Mouse (Mus musculus) spleen, adult 18-20 months (tissue): ENCODE measurements around the gene Dcst2.

ENCODE experiments used
- DNase-seq, 2 experiments: peaks; one replicate each; pipeline ENCODE4 v3.0.0; 2022; ENCODE audit warnings: mixed read lengths in 2 of 2

Gene Dcst2

GRCm38 (mm10) chr3:89332013-89332412, 29.8 kb upstream of the Dcst2 start:
- no peak for DNase-seq

- no peak for DNase-seq
These were observed 29.3 kb upstream of the Dcst2 start for GRCm38 (mm10) chr3:89332476-89332875.

DNA sequence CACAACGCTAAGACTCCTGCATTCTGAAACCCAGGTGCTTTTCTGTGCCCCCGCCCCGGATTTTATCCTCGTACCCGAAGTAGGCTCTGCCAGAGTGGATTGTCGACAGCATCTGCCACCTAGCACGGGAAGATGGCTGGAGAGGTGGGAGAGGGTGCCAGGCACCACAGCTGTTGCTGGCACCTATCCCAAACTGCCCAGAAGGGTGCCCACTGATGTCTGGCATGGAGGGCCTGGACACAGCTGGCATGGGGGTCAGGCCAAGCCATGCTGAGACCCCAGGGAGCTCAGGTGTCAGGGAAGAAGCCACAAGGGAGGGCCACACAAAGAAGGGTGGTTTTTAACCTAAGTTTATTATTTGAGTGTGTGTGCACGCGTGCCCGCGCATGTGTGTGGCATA, 28.7 kb upstream of the Dcst2 start:
- no peak for DNase-seq

DNA sequence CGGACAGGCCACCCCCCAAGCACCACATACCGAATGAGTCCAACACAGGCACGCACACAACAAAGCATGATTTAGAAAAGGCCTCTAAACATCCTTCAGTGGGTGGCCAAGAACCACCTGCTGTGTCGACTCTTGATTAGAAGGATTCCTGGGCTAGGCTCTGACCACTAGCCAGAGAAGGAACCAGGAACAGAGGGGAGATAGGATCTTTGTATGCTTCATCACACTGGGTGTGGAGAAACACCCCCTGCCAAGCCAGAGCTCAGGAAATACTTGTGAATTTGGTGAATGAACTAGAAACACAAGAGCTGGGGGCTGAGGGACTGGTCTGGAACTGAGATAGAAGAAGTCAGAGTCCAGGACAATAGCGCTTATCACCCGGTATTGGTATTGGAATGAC, 25.2 kb upstream of the Dcst2 start:
- DNase-seq = no peak

DNA sequence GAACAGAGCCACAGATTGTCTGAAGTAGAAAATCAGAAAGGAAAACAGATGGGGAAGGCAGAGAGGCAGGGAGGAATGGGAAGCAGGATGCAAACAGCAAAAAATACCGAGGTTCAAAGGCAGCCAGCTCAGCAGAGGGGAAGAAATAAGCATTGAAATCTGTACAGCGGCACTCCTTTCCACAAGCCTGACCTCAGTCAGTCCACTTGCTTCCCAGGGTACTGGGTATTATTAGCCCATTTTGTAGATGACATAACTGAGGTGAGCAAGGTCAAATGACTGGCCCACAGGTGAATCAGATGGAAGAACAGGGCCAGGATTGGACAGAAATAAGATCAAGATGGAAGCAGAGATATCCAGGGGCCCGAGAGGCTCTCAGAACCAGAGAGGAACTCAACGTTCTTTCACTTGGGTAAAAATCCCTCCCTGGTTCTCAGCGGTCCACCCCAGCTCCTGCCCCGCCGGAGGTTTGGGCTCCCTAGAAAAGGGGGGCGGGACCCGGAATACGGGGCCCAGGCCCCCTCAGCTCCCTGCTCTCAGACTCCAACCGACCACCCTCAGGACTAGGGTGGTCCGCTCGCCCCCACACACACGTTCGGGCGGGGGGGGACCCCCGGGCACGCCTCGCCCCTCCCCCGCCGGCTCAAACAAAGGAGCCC, 24.6 kb upstream of the Dcst2 start:
- DNase-seq = no peak

- DNase-seq = peak in 1 of 2 experiments; percentile 41
These were observed 23.8 kb upstream of the Dcst2 start, which contains the start of gene Efna4 for GRCm38 (mm10) chr3:89337721-89338578. Efna4 (minus strand) TSS chr3:89338028.

GRCm38 (mm10) chr3:89339416-89339815, 22.4 kb upstream of the Dcst2 start:
- DNase-seq = peak in 1 of 2 experiments; percentile 70

- peak; percentile 48 to 78 for DNase-seq
These were observed 21.3 kb upstream of the Dcst2 start for GRCm38 (mm10) chr3:89340465-89340864.

- DNase-seq = no peak
These were observed 20.0 kb upstream of the Dcst2 start for GRCm38 (mm10) chr3:89341794-89342193.

DNA sequence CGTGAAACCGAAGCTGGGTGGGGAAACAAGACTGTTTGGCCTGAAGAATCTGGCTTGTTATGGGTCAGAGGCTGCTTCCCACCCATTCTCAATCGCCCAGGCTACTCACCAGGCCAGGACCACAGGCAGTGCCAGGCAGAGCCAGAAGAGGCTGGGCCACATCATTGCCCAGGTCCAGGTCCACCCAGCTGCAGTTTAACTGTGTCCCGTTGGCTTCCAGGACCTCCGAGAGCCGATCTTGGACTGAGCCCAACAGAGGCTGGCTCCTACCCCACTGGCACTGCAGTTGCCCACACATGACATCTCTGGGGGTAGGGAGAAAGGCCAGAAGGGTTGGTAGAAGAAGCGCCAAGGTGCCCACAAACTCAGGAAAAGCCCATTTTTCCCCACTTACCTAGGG, 18.5 kb upstream of the Dcst2 start:
- no peak for DNase-seq

- no peak for DNase-seq
These were observed 14.8 kb upstream of the Dcst2 start for GRCm38 (mm10) chr3:89346815-89347540.

DNA sequence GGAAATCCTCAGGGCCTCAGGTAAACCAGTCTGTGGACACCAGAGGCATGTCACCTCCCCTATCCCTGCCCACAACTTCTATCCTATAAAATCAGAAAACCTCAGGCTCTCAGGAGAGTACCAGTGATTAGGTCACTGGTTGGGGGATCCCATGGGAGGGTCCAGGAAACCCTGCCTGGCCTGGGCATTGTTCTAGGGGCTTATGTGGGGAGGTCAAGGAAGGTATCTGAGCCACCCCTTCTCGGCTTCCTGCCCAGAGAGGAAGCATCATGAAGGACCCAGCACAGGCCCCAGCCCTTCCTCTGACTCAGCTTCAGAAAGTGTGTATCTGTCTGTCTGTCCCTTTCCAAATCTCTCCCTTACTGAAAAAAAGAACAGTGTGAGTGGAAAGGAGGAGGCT, 13.9 kb upstream of the Dcst2 start:
- DNase-seq = no peak

- peak in 1 of 2 experiments; percentile 25 for DNase-seq
These were observed 12.6 kb upstream of the Dcst2 start for GRCm38 (mm10) chr3:89348911-89349868.

DNA sequence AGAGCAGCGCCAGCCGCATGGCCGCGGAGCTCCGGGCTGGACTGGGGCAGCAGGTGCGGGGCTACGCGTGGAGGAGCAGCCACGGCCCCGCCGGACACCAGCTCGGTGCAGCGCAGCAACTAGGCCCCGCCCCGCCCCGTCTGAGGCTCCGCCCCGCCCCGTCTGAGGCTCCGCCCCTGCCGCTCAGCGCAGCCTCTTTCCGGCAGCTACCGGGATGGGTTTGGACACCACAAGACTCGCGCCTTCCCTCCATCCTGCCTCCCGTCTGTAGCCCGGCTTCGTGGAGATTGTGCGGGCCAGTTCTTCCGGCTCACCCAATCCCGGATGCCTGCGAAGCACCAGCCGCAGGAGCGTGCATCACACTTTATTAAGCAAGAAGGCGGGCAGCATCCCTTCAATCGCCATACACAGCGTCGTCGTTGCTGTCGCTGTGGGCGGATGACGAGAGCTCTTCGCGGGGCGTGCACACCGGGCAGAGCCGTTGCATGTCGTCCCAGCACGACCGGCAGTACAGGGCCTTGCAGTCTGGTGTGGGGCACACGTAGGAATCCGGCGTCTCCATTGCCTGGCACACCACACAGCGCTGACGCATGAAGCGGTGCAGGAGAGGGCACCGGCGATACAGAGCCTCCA, 11.8 kb upstream of the Dcst2 start, which contains the start of gene Adam15:
Gene Adam15, minus strand, starts transcription at position 128 of the 633 bp plus-strand sequence.
- DNase-seq = peak; percentile 82 to 94

DNA sequence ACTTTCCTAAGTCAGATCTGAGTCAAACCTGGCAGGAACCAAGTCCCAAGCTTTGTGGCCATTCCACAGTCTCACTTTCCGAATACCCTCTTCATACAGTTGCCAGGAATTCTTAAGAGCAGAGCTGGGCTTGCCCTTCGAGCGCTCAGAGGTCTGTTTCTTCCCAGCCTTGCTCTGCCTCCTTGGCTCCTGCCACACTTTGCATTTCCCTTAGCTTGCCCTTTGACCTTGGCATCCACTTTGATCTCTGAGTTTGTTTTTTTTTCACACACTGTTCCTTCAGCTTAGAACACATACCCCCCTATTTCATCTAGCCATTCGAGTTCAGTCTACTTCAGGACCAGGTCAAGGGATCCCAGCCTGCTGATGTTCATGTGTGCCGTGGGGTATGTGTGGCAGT, 10.5 kb upstream of the Dcst2 start:
- DNase-seq = no peak

DNA sequence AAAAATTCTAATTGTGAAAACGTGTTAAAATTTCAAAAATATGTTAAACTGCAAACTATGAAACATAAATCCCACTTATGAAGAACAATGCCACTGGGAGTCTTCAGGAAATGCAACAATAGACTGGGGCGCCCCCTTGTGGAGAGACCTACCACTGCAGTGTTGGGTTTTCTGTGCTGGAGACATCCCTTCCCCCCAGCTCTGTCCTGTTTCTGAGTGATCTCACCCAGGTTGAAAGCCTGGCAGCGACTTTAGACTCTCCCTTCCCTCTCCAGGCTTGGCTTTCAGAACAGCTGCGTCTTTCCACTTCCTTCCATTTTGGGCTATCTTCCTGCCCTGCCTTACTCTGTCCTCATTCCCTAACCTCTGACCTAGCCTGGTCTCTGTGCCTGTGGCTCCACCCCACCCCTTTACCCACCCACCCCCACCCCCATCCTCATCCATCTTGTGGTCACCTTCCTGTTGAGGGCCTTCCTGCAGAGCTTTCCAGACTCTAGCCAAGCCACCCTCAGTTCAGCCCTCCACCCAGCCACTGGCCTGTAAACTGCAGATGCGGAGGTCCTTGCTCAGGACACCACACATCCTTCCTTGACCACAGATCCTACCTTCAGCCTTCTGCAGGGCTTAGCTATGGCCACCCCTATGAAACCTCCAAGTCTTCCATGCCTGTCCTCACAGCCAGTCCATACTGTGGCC, 6.8 kb upstream of the Dcst2 start:
- peak; percentile 50 to 80 for DNase-seq

GRCm38 (mm10) chr3:89355512-89355902, 6.3 kb upstream of the Dcst2 start:
- DNase-seq = no peak

DNA sequence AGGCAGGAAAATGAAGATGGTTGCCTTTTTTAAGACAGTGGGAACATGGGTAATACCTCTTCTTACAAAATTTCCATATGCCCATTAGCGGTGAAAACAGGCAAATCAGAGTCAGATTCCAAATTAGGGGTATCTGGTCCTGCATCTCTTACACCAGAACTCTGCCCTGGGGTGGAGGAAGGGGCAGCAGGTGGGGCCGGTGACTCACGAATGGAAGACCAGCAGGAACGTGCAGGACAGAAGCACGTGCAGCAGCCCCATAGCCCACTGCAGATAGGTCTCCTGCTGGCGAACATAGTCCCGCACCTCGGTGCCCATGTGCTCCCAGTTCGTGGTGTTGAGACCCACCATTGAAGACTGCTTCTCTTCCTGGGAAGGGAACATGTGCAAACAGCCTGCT, 5.7 kb upstream of the Dcst2 start:
- no peak for DNase-seq

- DNase-seq = no peak
These were observed 2.1 kb upstream of the Dcst2 start for GRCm38 (mm10) chr3:89359630-89360029.

- no peak for DNase-seq
These were observed 1.5 kb upstream of the Dcst2 start for GRCm38 (mm10) chr3:89360237-89360636.

DNA sequence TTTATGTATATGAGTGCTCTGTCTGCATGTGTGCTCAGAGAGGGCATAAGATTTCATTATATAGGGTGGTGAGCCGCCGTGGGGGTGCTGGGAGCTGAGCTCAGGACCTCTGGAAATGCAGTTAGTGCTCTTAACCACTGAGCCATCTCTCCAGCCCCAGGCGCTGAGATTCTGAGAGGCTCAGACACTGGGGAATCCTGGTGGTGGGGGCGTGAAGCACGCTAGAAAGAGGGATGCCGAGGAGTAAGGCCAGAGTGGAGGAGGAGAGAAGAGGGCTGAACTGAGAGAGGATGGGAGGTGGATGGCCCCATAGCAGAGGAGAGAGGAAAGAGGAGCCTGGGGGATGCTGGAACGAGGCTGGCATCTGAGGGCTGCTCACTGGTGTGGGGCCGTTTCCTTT, 2.9 kb downstream of the Dcst2 start:
- no peak for DNase-seq
